Mouse (Mus musculus) bone marrow, adult 2 months (tissue): ENCODE data around the gene Myo15b. TPM values are rescaled to one million over a fixed set of nuclear protein-coding genes. Genes with fewer than 3 reads are reported as not detected.
"Not testable (repeated sequence)": the region's sequence is repeated elsewhere in the genome, so short reads cannot be mapped to it uniquely, and the experiment has no call there.

ENCODE experiments used
- H3K27ac ChIP-seq: fragments of 200-500 bp; 2 replicates; pipeline ENCODE4 v1.5.1; 2012; ENCODE audit warnings: low read depth, mild to moderate bottlenecking, control low read depth, inconsistent platforms, low read length; ENCODE audit not compliant: control insufficient read depth, poor library complexity, insufficient read depth
- H3K4me1 ChIP-seq: fragments of 200-500 bp; 2 replicates; pipeline ENCODE4 v1.6.1; 2011; ENCODE audit warnings: low read length; ENCODE audit not compliant: control insufficient read depth, insufficient read depth
- H3K4me3 ChIP-seq: fragments of 200-500 bp; replicated peaks from 2 replicates; pipeline ENCODE3; 2011; ENCODE audit warnings: mild to moderate bottlenecking, low read depth, low read length, control low read depth; ENCODE audit not compliant: control insufficient read depth
- CTCF ChIP-seq: fragments of 200-500 bp; IDR thresholded peaks from 2 replicates; pipeline ENCODE4 v1.5.1; 2011; ENCODE audit warnings: low read length, control low read depth; ENCODE audit not compliant: control insufficient read depth, insufficient read depth
- POLR2A ChIP-seq: fragments of 200-500 bp; IDR thresholded peaks from 2 replicates; pipeline ENCODE4 v1.6.1; 2011; ENCODE audit warnings: low read depth, mild to moderate bottlenecking, control low read depth, low read length, borderline replicate concordance; ENCODE audit not compliant: control insufficient read depth
- WGBS: fragments of 180-500 bp; shearing (Covaris S2); methylation state at CpG from one replicate; pipeline ENCODE4 v1.1.7; 2018; 5-methylcytosine and 5-hydroxymethylcytosine counted together
- polyA plus RNA-seq: library from polyadenylated mRNA; stranded (reverse); fragments of >200 nt; gene quantifications from 2 replicates; pipeline ENCODE4 v1.2.4, GENCODE M21; 2011; ENCODE audit warnings: low replicate concordance; ENCODE audit not compliant: missing spikeins, insufficient read depth, insufficient read length

Gene Myo15b
- polyA plus RNA-seq, 1 experiment, result 0.57 TPM

DNA sequence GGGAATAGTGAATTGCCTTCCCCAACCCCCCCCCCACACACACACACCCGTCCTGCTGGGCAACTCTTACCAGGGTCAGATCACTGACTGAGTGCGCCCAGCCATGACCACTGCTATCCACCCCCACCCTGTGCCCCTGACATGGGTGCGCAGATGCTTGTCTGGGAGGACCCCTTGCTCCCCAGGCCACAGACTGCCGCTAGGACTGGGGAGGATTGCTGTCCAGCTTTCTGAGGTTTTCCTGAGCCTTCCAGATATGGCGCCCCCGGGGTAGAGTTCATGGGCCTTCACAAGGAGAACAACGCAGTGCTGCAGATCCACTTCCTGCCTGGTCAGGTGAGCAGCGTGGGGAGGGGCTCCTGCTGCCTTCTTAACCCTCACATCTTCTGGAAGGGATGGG lies 14.0 kb upstream of the Myo15b start:
- H3K4me1 ChIP-seq, result no peaks in the 10 kb centered on the region
- no peak overlapping the region for H3K27ac ChIP-seq
- 77% methylated on average over 8 of the region's 8 CpGs for WGBS
- TF ChIP-seq POLR2A (no peak), CTCF (no peak)
- no peak overlapping the region for H3K4me3 ChIP-seq

DNA sequence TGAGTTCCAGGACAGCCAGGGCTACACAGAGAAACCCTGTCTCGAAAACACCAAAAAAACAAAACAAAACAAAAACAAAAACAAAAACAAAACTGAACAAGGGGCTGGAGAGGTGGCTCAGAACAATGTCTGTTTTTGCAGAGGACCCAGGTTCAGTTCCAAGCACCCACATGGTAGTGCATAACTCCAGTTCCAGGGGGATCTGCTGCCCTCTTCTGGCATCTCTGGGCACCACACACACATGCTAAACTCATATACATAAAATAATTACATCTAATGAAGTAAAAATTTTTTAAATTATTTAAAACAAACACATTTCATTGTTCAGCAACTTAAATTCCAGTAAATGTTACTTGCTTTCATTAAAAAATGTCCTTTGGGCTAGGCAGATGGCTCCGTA lies 12.4 kb upstream of the Myo15b start:
- H3K4me3 ChIP-seq, result no peak overlapping the region
- H3K27ac ChIP-seq, result no peak overlapping the region
- no peaks in the 10 kb centered on the region for H3K4me1 ChIP-seq
- WGBS, result 92% methylated on average over 2 of the region's 2 CpGs
- no peak for TF ChIP-seq POLR2A
- TF ChIP-seq CTCF, result no peak

DNA sequence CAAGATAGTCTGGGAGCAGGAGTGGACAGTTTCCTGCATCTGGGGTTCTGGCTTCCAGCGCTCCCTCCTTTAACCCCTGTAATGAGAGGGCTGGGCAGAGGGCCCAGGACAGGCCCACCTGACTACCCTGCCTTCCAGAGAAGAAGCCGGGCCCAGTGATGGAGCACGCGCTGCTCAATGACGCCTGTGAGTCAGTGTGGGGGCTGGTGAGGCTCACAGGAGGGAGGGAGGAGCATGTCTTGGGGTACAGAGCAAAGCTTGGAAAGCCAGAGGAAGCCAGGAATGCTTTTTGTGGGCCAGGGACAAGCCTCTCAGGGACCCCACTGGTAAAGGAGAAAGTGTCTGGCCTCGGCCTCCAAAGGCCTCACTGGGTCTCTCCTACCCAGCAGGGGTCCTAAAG lies 3.5 kb upstream of the Myo15b start:
- H3K27ac ChIP-seq, result no peak overlapping the region
- no peak for TF ChIP-seq POLR2A
- no peak for TF ChIP-seq CTCF
- WGBS, result 87% methylated on average over 6 of the region's 6 CpGs
- no peak overlapping the region for H3K4me3 ChIP-seq
- no peaks in the 10 kb centered on the region for H3K4me1 ChIP-seq

DNA sequence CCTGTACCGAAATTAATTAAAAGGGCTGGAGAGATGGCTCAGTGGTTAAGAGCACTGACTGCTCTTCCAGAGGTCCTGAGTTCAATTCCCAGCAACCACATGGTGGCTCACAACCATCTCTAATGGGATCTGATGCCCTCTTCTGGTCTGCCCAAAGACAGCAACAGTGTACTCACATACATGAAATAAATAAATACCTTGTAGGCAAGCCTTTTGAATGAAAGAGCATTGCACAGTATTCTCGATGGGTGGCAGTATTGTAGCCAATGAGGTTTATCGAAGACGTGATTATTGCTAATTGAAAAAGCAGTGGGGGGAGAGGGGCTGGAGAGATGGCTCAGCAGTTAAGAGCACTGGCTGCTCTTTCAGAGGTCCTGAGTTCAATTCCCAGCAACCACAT lies 1.1 kb upstream of the Myo15b start:
- not testable (repeated sequence) for H3K27ac ChIP-seq, H3K4me3 ChIP-seq, H3K4me1 ChIP-seq
- 91% methylated on average over 4 of the region's 4 CpGs for WGBS

DNA sequence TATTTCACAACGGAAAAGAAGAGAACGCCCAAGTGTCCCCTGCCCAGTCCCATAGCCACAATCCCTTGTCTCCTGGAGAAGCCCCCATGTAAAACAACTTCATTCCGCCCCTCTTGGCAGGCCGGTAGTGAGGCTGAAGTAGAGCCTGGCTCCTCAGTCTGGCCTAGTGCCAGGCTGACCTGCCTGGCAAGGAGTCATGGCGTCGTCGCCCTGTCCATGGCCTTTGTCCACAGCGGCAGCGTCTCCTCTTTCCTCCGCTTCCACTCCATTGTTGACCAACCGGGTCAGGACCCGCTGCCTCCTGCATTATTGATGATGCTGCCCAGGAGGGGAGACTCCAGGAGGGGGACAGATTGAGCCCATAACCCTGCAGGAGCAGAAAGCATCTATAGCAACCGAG lies 270 bp upstream of the Myo15b start:
- WGBS, result 75% methylated on average over 13 of the region's 13 CpGs
- Histone ChIP-seq H3K4me1 (no peaks in the 10 kb centered on the region), H3K27ac (no peak overlapping the region), H3K4me3 (no peak overlapping the region)
- TF ChIP-seq POLR2A (no peak), CTCF (no peak)

DNA sequence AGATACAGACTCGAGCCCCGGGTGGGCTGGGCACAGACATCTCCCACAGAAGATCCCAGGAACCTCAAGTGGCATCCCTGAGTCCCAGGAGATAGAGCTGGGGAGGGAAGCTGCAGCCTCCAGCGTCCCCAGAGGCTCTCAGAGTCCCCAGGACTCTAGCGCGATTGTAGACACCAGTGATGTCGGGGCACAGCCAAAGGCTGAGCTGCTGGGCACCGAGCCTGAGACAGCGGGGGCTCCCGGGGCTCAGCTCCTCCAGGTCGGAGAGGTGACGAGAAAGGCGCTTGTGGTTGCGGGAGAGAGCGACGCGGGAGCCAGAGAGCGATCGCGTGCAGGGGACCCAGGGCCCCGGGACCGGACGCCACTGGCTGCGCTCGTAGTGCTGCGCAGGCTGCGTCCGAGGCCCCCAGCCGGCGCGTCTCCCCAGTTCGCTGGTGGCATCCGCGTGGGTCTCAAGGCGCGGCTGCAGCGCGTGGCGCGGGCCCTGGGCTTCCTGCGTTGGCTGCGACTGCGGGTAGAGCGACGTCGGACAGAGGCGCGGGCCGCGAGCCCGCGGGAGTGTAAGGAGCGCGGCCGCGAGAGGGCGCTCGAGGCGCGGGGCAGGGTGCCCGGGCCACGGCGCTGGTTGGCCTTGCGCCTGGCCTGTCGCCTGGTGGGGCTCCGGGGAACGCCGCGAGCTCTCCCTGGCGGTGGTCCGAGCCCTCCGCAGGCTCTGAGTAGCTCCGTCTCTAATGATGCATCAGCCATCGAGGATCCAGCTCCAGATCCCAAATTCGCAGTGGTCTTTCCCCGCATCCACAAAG lies 1.1 kb downstream of the Myo15b start:
- TF ChIP-seq CTCF, result peak; percentile 74
- 0 out of 2 replicates have a peak, but pooled peaks have one; percentile 23 for TF ChIP-seq POLR2A
- WGBS, result 3% methylated on average over 74 of the region's 75 CpGs
- H3K27ac ChIP-seq, result no peak overlapping the region
- H3K4me3 ChIP-seq, result no peak overlapping the region
- no peaks in the 10 kb centered on the region for H3K4me1 ChIP-seq

DNA sequence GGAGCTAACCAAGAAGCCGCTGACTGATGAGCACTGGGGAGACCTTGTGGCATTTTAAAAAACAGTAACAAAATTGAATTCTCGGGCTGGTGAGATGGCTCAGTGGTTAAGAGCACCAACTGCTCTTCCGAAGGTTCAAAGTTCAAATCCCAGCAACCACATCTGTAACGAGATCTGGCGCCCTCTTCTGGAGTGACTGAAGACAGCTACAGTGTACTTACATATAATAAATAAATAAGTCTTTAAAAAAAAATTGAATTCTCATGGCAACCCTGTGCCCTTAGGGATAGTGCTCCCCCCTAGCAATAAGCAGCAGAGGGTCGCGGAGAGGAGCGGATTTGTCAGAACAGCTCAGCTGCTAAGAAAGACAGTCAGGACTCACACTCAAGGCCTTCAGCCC lies 5.7 kb downstream of the Myo15b start:
- 76% methylated on average over 8 of the region's 8 CpGs for WGBS
- no peaks in the 10 kb centered on the region for H3K4me1 ChIP-seq
- H3K27ac ChIP-seq, result no peak overlapping the region
- TF ChIP-seq CTCF, result no peak
- TF ChIP-seq POLR2A, result no peak
- no peak overlapping the region for H3K4me3 ChIP-seq

DNA sequence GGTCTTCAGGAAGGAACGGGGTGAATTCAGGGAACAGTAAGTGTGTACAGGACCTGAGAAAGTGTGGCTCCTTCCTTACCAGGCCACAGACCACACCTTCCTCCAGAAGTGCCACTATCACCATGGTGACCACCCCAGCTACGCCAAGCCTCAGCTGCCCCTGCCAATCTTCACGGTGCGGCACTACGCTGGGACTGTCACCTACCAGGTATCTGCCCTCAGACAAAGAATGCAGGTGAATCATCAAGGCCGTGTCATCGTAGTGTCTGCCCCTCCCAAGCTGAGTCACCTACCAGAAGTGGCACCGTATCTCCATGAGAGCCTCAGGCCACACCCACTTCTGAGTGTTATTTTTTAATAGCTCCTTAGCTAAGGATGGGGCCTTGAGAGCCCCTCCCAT lies 11.2 kb downstream of the Myo15b start:
- 2% methylated on average over 8 of the region's 8 CpGs for WGBS
- no peak for TF ChIP-seq POLR2A
- TF ChIP-seq CTCF, result no peak
- H3K27ac ChIP-seq, result no peak overlapping the region
- H3K4me1 ChIP-seq, result 0 out of 2 replicates have a peak, but pooled peaks cover 2% of the 10 kb centered on the region
- no peak overlapping the region for H3K4me3 ChIP-seq

DNA sequence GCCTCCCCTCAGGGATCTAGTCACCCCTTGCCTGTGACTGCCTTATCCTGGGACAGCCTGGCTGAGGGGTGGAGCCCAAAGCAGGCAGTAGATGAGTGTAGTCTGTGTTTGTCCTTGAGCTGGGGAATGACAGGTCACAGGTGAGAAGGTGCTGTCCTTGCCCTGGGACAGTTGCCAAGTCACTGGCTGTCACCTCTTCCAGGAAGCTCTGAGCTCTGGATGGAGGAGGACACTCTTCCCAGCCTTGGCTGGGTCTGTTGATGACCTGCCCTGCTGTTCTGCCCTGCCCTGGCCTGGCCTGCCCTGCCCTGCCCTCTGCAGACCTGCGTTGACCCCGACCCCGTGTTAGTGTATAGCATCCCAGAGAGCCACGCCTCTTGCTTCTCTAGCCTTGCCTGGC lies 14.2 kb downstream of the Myo15b start:
- no peak for TF ChIP-seq POLR2A
- no peak for TF ChIP-seq CTCF
- H3K27ac ChIP-seq, result no peak overlapping the region
- WGBS, result 80% methylated on average over 4 of the region's 4 CpGs
- H3K4me1 ChIP-seq, result 0 out of 2 replicates have a peak, but pooled peaks cover 2% of the 10 kb centered on the region
- no peak overlapping the region for H3K4me3 ChIP-seq
